Mouse (Mus musculus) ES-E14 (cell line): ENCODE results near the gene Mpzl3. TPM values are rescaled to one million over a fixed set of nuclear protein-coding genes. Genes with fewer than 3 reads are reported as not detected.

Experiments used
- DNase-seq: peaks from one replicate; pipeline ENCODE4 v3.0.0-alpha.2; 2013; ENCODE audit warnings: low read depth, low spot score
- H3K27ac ChIP-seq: 2 replicates; pipeline ENCODE4 v1.5.1; 2012; ENCODE audit warnings: low read depth, mild to moderate bottlenecking, low read length, moderate library complexity, mixed read lengths; ENCODE audit not compliant: poor library complexity, insufficient read depth, severe bottlenecking
- H3K36me3 ChIP-seq: 2 replicates; pipeline ENCODE4 v1.6.1; 2012; ENCODE audit warnings: mild to moderate bottlenecking, low read length, moderate library complexity, mixed read lengths; ENCODE audit not compliant: control insufficient read depth, poor library complexity, insufficient read depth, severe bottlenecking
- H3K4me1 ChIP-seq, 2 experiments: fragments of 150-350 bp in 1 of 2; sonication (generic) in 1 of 2; 2 replicates each; pipeline ENCODE4 v1.6.1; 2012; ENCODE audit warnings: low read length in 2 of 2, mild to moderate bottlenecking in 1 of 2, mixed read lengths in 1 of 2; ENCODE audit not compliant: control insufficient read depth in 2 of 2, insufficient read depth in 2 of 2, poor library complexity in 1 of 2
- H3K4me3 ChIP-seq, 2 experiments: fragments of 150-350 bp in 1 of 2; sonication (generic) in 1 of 2; 2 replicates each; pipeline ENCODE4 v1.5.1; 2012; ENCODE audit warnings: low read length in 2 of 2, low read depth in 1 of 2, mild to moderate bottlenecking in 1 of 2, mixed read lengths in 1 of 2; ENCODE audit not compliant: insufficient read depth in 1 of 2, poor library complexity in 1 of 2, severe bottlenecking in 1 of 2
- H3K9ac ChIP-seq: 2 replicates; pipeline ENCODE4 v1.6.1; 2012; ENCODE audit warnings: low read depth, mild to moderate bottlenecking, low read length, mixed read lengths; ENCODE audit not compliant: poor library complexity, insufficient read depth, severe bottlenecking
- H3K9me3 ChIP-seq: fragments of 150-350 bp; sonication (generic); 2 replicates; pipeline ENCODE4 v1.6.1; 2012; ENCODE audit warnings: low read depth, mild to moderate bottlenecking, low read length; ENCODE audit not compliant: control insufficient read depth, insufficient read depth
- HCFC1 ChIP-seq: IDR thresholded peaks from 2 replicates; pipeline ENCODE4 v1.6.1; 2012; ENCODE audit warnings: low read length, inconsistent platforms, borderline replicate concordance; ENCODE audit not compliant: insufficient read depth
- MAFK ChIP-seq: IDR thresholded peaks from 2 replicates; pipeline ENCODE4 v1.6.1; 2014; ENCODE audit warnings: mild to moderate bottlenecking, low read depth, low read length, inconsistent platforms; ENCODE audit not compliant: insufficient read depth
- ZNF384 ChIP-seq: IDR thresholded peaks from 2 replicates; pipeline ENCODE4 v1.6.1; 2012; ENCODE audit warnings: low read depth, low read length, inconsistent platforms
- in situ Hi-C, 2 experiments: fragments of 600-800 bp; cut with MboI; formaldehyde crosslinking; loops; one replicate each; pipeline ENCODE4 v1.15.1; 2025; ENCODE audit warnings: low sequenced_read_pairs in 2 of 2, inconsistent platforms in 1 of 2; ENCODE audit not compliant: unreplicated experiment in 2 of 2
- total RNA-seq: library from RNA; depleted of rRNA; stranded (reverse); fragments of 300-350 nt; gene quantifications from 2 replicates; pipeline ENCODE4 v1.2.3, GENCODE M21; 2012; rRNA removed

The Mpzl3 gene
- total RNA-seq, 1 experiment = 5.0 TPM

- no peak for DNase-seq
- in situ Hi-C loops = no loop called here
- no peaks in the 10 kb centered on the region for H3K36me3 ChIP-seq
- peak overlapping the region in 1 of 2 experiments; percentile 1; a peak in 1 of 4 replicates for H3K4me3 ChIP-seq
- H3K27ac ChIP-seq = no peak overlapping the region
- TF ChIP-seq ZNF384 (no peak), HCFC1 (no peak), MAFK (no peak)
- peaks cover 4 to 26% of the 10 kb centered on the region in 2 experiments; a peak in 3 of 4 replicates for H3K4me1 ChIP-seq
- H3K9me3 ChIP-seq = no peaks in the 10 kb centered on the region
- H3K9ac ChIP-seq = no peak overlapping the region
Observed at GRCm38 (mm10) chr9:45126941-45127340, 72.0 kb downstream of the Mpzl3 start.

Other genes with a start within 250 kb of the Mpzl3 start
- 23.6 and 25.2 TPM in 2 replicates for gene Kmt2a, start 173.9 kb upstream of the Mpzl3 start, total RNA-seq
- gene Atp5l, start 134.4 kb upstream of the Mpzl3 start, total RNA-seq = 664 and 732 TPM in 2 replicates
- 46.5 and 56.3 TPM in 2 replicates for gene Ube4a, start 89.6 kb upstream of the Mpzl3 start, total RNA-seq
- gene Cd3g, start 74.8 kb upstream of the Mpzl3 start, total RNA-seq = 0.27 TPM in 1 of 2 replicates, not detected in the other
- not detected in 2 replicates for gene Cd3d, start 73.4 kb upstream of the Mpzl3 start, total RNA-seq
- 3.2 and 4.0 TPM in 2 replicates for gene Cd3e, start 45.6 kb upstream of the Mpzl3 start, total RNA-seq
- gene Mpzl2, start 15.4 kb upstream of the Mpzl3 start, total RNA-seq = 13.3 and 18.9 TPM in 2 replicates
- 0.16 and 0.40 TPM in 2 replicates for gene Jaml, start 24.0 kb downstream of the Mpzl3 start, total RNA-seq
- 1.1 and 1.7 TPM in 2 replicates for gene Scn2b, start 62.6 kb downstream of the Mpzl3 start, total RNA-seq
- 0.32 and 0.45 TPM in 2 replicates for gene Scn4b, start 83.2 kb downstream of the Mpzl3 start, total RNA-seq
- not detected in 2 replicates for gene BC049352, start 126.8 kb downstream of the Mpzl3 start, total RNA-seq
- gene Tmprss4, start 148.9 kb downstream of the Mpzl3 start, total RNA-seq = 0.32 and 0.36 TPM in 2 replicates
- gene Il10ra, start 214.0 kb downstream of the Mpzl3 start, total RNA-seq = 0.13 TPM in 1 of 2 replicates, not detected in the other